Mouse (Mus musculus) layer of hippocampus, adult 11-12 months (tissue): Measurements from ENCODE around the gene Acta1.

Source experiments
- DNase-seq: peaks from one replicate; pipeline ENCODE4 v3.0.0; 2022; ENCODE audit warnings: low spot score

The Acta1 gene

DNA sequence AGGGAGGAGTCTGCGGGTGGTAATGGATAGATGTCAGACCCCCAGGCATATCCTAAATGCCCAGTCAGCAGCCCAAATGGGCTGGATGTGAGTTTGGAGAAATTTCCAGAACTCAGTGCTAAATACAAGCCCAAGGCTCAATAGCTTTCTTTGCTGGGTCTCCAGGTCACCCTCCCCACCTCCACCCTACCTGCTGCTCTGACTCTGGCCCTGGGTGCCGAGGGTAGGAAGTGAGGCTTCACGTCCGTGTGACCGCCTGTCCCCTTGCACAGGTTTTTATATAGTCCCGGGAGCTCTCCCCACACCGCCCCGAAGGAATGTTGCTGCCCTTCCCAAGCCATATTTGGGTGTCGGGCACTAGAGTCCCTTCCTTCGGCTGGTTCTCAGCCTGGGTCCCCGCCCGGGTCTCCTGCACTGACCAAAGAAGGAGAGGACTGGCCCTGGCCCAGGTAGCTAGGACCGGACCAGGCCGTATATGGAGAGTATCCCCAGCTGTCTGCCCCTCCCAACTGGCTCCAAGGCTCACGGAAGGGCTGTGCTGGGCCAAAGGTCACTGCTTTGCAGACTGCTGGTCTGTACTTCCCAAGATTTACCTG, at the start of gene Acta1:
Acta1 (minus strand) TSS at position 250 of the 596 bp plus-strand sequence.
- no peak for DNase-seq

DNA sequence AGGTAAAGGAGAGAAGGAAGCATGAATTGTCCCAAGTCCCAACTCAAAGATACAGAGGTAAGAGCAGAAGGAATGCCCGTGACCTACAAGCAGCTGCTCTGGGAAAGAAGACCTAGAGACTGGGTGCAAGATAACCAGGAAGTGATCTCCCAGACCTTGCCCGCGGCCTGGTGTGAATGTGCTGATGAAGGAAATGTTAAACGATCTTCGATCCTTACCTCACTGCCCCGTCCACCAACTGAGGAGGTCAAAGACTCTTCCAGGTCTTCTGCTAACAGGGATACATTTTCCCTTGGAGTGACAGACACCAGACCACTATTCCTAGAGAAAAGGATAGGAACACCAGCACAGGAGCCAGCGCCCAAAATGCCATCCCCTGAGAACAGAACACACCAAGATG, 34.5 kb upstream of the Acta1 start:
- no peak for DNase-seq

- no peak for DNase-seq
Measured at GRCm38 (mm10) chr8:123925671-123926070, 31.1 kb upstream of the Acta1 start.

- peak; percentile 86 for DNase-seq
Measured at GRCm38 (mm10) chr8:123924719-123925118, 30.2 kb upstream of the Acta1 start.

GRCm38 (mm10) chr8:123914635-123915034, 20.1 kb upstream of the Acta1 start:
- no peak for DNase-seq

DNA sequence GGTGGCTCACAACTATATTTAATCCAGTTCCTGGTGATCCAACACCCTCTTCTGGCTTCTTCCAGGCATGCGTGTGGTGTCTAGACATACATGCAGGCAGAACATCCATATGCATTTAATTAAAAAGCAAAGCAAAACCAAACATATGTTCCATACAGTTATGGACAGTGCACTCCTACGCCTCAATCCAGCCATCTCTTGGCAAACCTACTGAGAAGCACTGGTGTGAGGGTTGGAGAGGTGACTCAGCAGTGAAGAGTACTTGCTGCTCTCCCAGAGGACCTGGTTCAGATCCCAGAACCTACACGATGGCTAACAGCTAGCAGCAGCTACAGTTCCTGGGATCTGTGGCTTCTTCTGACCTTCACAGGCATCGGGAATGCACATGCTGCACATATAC, 17.7 kb upstream of the Acta1 start:
- no peak for DNase-seq

DNA sequence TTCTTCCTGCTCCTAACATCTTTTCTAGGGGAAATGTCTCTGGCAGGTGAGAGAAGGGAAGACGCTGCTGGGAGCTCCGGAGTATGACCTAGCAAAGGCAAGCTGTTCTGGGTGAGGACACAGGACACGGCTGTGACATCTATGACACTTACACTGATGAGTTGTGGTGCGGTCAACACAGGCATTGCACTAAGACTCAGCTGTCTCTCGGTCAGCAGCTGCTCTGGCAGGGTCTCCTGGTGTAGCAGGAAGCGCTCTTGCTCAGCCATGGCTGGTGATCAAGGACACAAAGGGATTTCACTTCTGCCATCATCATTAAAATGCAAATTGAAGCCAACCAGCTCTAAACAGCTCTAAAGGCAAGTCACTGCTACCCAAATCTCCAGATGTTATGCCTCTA, 13.1 kb upstream of the Acta1 start:
- DNase-seq, result no peak

GRCm38 (mm10) chr8:123902653-123903052, 8.1 kb upstream of the Acta1 start:
- DNase-seq, result no peak

GRCm38 (mm10) chr8:123899366-123899765, 4.8 kb upstream of the Acta1 start:
- DNase-seq, result no peak

- no peak for DNase-seq
Measured at GRCm38 (mm10) chr8:123898576-123898975, 4.0 kb upstream of the Acta1 start.

DNA sequence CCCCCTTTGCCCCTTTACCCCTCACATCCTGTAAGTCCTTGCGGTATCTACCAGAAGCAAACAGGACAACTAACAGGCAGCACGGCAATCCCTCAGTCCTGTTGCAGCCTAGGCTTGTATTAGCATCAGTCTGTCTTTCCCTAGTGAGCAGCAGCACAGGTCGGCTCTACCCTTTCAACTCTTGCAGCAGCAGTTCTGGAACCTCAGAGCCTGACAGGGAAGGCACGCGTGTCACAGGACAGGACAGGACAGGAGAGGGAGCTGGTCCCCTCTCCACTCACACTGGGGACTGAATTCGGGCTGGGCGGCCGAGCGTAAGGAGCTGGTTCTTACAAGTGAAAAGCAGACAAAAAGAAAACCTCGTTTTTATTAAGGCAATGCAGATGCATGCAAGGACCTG, 2.2 kb upstream of the Acta1 start:
- DNase-seq, result no peak

DNA sequence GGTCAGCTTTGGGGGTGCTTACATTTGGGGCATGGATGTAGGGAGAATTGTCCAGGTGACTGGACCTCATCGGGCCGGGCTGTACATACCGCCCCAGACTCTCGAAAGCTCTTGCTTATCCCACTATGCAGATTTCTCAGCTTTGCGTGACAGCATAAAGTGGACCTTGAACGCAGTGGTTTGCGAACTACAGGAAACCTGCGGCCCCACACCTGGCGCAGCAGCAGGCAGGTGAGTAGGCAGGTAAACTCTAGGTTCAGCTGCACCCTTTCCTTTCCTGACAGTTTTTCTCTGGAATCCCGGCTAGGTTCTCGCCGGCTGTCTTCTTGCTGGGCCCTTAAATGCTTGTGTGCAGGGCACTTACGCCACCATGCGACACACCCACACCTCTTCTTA, 1.8 kb upstream of the Acta1 start:
- DNase-seq, result no peak

- no peak for DNase-seq
Measured at GRCm38 (mm10) chr8:123895680-123896365, 1.3 kb upstream of the Acta1 start.

GRCm38 (mm10) chr8:123895230-123895629, 679 bp upstream of the Acta1 start:
- DNase-seq, result no peak

DNA sequence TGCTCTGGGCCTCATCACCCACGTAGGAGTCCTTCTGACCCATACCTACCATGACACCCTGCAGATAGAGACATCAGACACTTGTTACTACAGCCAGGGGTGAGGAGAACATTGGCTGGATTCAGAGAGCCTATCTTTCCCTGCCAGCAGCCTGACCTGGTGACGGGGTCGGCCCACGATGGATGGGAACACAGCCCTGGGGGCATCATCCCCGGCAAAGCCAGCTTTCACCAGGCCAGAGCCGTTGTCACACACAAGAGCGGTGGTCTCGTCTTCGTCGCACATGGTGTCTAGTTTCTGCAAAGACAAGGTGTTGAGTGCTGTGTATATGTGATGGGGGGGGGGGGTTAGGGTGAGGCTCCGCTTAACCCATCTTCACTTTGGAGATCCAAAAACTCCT, 1.1 kb downstream of the Acta1 start:
- no peak for DNase-seq

DNA sequence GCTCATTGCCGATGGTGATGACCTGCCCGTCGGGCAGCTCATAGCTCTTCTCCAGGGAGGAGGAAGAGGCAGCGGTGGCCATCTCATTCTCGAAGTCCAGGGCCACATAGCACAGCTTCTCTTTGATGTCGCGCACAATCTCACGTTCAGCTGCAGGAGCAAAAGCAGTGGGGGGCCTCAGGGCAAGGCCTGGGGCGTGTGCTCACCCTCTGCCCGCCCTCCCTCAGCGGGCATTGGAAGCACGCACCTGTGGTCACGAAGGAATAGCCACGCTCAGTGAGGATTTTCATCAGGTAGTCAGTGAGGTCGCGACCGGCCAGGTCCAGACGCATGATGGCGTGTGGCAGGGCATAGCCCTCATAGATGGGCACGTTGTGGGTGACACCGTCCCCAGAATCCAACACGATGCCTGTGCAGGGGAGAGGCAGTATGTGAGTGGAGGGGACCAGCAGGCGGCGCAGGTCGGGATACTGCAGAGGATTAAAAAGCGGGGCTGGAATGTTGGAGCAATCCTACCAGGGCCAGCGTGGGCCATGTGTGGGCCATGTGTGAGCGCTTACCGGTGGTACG, 1.9 kb downstream of the Acta1 start:
- DNase-seq, result no peak

GRCm38 (mm10) chr8:123891883-123892585, 2.5 kb downstream of the Acta1 start:
- DNase-seq, result peak; percentile 80

DNA sequence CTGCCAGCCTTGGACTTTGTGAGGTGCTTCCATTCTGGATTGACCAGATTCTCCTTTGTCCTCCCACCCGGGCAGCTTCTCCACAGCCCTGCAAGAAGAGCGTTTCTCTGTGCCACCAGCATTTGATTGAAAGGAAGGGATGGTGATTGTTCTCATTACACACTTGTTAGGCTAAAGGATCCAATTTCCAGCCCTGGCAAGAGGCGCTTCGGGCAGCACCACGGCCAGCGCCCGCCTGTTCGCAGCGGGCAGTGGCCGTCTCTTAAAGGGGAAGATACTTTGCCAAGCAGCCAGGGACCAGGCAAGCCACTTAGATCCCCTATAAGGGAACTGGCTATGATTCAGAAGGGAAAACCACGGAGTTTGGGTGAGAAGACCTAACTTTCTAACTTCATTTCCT, 3.3 kb downstream of the Acta1 start:
- no peak for DNase-seq

GRCm38 (mm10) chr8:123889797-123890196, 4.8 kb downstream of the Acta1 start:
- no peak for DNase-seq

DNA sequence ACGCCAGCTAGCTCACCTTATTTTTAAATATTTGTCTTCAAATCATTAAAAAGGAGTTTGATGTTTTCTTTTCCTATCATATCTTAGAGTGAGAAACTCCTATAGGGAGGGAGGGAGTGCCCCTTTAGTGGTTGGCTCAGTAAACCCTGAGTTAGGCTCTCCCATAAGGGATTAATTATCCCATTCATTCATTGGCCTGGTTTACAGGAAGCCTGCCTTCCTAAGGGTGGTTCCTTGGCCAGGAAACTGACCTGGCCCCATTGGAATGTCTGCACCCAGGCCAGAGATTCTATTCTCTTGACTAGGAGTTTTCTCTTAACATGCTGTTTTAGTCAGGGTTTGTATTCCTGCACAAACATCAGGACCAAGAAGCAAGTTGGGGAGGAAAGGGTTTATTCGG, 6.6 kb downstream of the Acta1 start:
- no peak for DNase-seq

DNA sequence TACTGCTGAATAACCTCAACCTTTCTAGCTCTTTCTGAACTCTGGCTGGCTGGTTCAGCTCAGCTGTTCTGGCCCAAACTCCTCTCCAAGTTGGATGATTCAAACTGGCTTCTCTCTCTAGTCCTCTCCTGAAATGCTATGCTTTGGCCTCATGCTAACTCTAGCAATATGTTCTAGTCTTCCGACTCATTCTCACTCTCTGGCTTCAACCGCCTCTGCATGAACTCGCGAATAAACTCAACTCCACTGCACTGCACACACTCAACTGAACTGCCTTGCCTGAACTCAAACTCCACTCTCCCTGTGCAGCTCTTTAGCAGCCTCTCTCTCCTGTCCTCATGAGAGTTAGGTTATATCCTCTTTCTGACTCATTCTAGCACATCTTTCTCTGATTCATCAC, 7.4 kb downstream of the Acta1 start:
- no peak for DNase-seq

GRCm38 (mm10) chr8:123884721-123885565, 9.6 kb downstream of the Acta1 start:
- DNase-seq, result peak; percentile 81
